Mouse (Mus musculus): ENCODE measurements at regions not wholly inside any gene's neighbourhood (a gene's known extent, or its start where the extent isn't known, plus 50 kb on each side); places are given as distances from the start of the nearest gene placed in this dataset.

GRCm38 (mm10) chr10:9312326-9312725 lies 362.7 kb downstream of the Samd5 start:
- Histone ChIP-seq H3K36me3 (ENCODE audit: control insufficient read depth, insufficient read depth, low read length) (no peaks in the 10 kb centered on the region), H3K9ac (ENCODE audit: low read depth, low read length) (no peak overlapping the region), H3K4me3 (no peak overlapping the region), H3K27ac (no peak overlapping the region), H3K4me1 (ENCODE audit: control insufficient read depth, insufficient read depth, low read length) (no peaks in the 10 kb centered on the region), H3K27me3 (ENCODE audit: control insufficient read depth, insufficient read depth, low read length) (no peaks in the 10 kb centered on the region), H3K79me2 (replicated peaks; ENCODE audit: control insufficient read depth, insufficient read depth, low read length) (no peaks in the 10 kb centered on the region)
- DNase-seq, result no peak
- intact Hi-C loops (cut with DNase I), result no loop called here
- WGBS, result 84% methylated on average over 6 of the region's 6 CpGs
- no peak for TF ChIP-seq EP300 (IDR thresholded peaks at IDR 0.05; ENCODE audit: insufficient read depth, low read depth, low read length)
- TF ChIP-seq CTCF (IDR thresholded peaks at IDR 0.05), result no peak
- TF ChIP-seq POLR2A (IDR thresholded peaks at IDR 0.05; ENCODE audit: insufficient read depth, low read depth, low read length), result no peak

GRCm38 (mm10) chr10:9310346-9310745 lies 364.7 kb downstream of the Samd5 start:
- Histone ChIP-seq H3K4me3 (no peak overlapping the region), H3K27me3 (ENCODE audit: control insufficient read depth, insufficient read depth, low read length) (no peaks in the 10 kb centered on the region), H3K4me1 (ENCODE audit: control insufficient read depth, insufficient read depth, low read length) (no peaks in the 10 kb centered on the region), H3K36me3 (ENCODE audit: control insufficient read depth, insufficient read depth, low read length) (no peaks in the 10 kb centered on the region), H3K9ac (ENCODE audit: low read depth, low read length) (no peak overlapping the region), H3K79me2 (replicated peaks; ENCODE audit: control insufficient read depth, insufficient read depth, low read length) (no peaks in the 10 kb centered on the region), H3K27ac (no peak overlapping the region)
- intact Hi-C loops (cut with DNase I), result no loop called here
- 52% methylated on average over 5 of the region's 5 CpGs for WGBS
- no peak for TF ChIP-seq EP300 (IDR thresholded peaks at IDR 0.05; ENCODE audit: insufficient read depth, low read depth, low read length)
- TF ChIP-seq POLR2A (IDR thresholded peaks at IDR 0.05; ENCODE audit: insufficient read depth, low read depth, low read length), result no peak
- TF ChIP-seq CTCF (IDR thresholded peaks at IDR 0.05), result no peak
- DNase-seq, result no peak

DNA sequence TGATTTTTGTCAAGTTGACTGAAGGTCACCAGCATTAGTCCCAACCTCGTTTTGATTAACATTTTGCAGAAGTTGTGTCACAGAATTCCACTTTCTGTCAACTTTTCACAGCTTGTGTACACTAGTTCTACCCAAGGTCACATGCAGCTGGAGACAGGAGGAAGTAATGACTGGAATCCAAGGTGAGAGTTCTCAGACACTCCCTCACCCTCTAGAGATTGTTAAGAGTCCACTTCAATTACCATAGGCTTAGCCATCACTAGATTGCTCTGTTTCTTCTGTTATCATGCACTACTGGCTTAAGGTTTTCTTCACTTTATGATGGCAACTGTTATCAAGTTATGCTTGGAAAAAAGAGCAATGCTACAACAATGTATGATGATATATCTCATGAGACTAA lies 379.0 kb downstream of the Samd5 start:
- no peak for DNase-seq
- no peak for TF ChIP-seq CTCF (IDR thresholded peaks at IDR 0.05)
- TF ChIP-seq POLR2A (IDR thresholded peaks at IDR 0.05; ENCODE audit: insufficient read depth, low read depth, low read length), result no peak
- TF ChIP-seq EP300 (IDR thresholded peaks at IDR 0.05; ENCODE audit: insufficient read depth, low read depth, low read length), result no peak
- Histone ChIP-seq H3K27ac (no peak overlapping the region), H3K9ac (ENCODE audit: low read depth, low read length) (no peak overlapping the region), H3K36me3 (ENCODE audit: control insufficient read depth, insufficient read depth, low read length) (no peaks in the 10 kb centered on the region), H3K4me3 (no peak overlapping the region), H3K4me1 (ENCODE audit: control insufficient read depth, insufficient read depth, low read length) (no peaks in the 10 kb centered on the region), H3K79me2 (replicated peaks; ENCODE audit: control insufficient read depth, insufficient read depth, low read length) (no peaks in the 10 kb centered on the region), H3K27me3 (ENCODE audit: control insufficient read depth, insufficient read depth, low read length) (no peaks in the 10 kb centered on the region)
- intact Hi-C loops (cut with DNase I), result no loop called here
- WGBS, result 26% methylated on average over 1 of the region's 1 CpGs

DNA sequence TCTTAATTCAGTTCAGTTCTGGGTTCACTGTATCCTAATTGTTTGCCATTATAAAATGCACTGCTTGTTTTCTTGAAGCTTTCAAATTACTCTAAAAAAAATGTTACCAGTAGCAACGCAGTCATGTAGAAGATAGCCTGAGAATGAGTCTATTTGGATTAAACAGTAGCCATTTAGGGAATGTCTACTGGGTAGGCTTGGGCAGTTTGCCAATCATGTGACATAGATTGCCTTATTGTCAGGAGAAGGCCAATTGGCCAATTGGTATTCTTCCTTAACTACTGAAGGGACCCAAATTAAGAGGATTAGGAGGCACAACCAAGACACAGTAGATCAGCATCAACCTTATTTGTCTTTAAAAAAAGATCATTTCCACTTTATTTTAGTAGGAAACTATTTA lies 379.7 kb downstream of the Samd5 start:
- intact Hi-C loops (cut with DNase I), result no loop called here
- H3K4me1 ChIP-seq (ENCODE audit: control insufficient read depth, insufficient read depth, low read length), result no peaks in the 10 kb centered on the region
- H3K36me3 ChIP-seq (ENCODE audit: control insufficient read depth, insufficient read depth, low read length), result no peaks in the 10 kb centered on the region
- no peaks in the 10 kb centered on the region for H3K27me3 ChIP-seq (ENCODE audit: control insufficient read depth, insufficient read depth, low read length)
- H3K79me2 ChIP-seq (replicated peaks; ENCODE audit: control insufficient read depth, insufficient read depth, low read length), result no peaks in the 10 kb centered on the region
- no peak for DNase-seq
- no peak overlapping the region for H3K4me3 ChIP-seq
- TF ChIP-seq EP300 (IDR thresholded peaks at IDR 0.05; ENCODE audit: insufficient read depth, low read depth, low read length) (no peak), POLR2A (IDR thresholded peaks at IDR 0.05; ENCODE audit: insufficient read depth, low read depth, low read length) (no peak), CTCF (IDR thresholded peaks at IDR 0.05) (no peak)
- no peak overlapping the region for H3K27ac ChIP-seq
- WGBS, result 65% methylated on average over 1 of the region's 1 CpGs
- H3K9ac ChIP-seq (ENCODE audit: low read depth, low read length), result no peak overlapping the region

DNA sequence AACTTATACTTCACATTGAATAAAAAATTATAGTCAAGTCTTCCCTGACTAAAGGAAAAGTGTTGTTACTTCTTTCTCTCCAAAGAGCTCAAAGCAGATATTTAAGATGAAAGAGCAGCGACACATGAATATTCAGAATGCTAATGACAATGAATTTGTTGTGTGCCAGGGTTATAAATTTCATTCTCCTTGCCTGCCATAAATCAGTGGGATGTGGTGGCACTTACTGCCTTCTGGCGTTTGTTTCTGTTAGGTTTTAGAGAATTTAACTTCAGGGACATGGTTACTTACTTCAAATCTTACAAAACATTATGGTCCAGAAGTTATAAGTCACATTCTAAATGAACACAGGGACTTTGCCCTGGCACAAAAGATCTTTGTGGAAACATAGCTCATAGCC lies 380.4 kb downstream of the Samd5 start:
- Histone ChIP-seq H3K9ac (ENCODE audit: low read depth, low read length) (no peak overlapping the region), H3K4me1 (ENCODE audit: control insufficient read depth, insufficient read depth, low read length) (no peaks in the 10 kb centered on the region), H3K36me3 (ENCODE audit: control insufficient read depth, insufficient read depth, low read length) (no peaks in the 10 kb centered on the region), H3K27me3 (ENCODE audit: control insufficient read depth, insufficient read depth, low read length) (no peaks in the 10 kb centered on the region), H3K79me2 (replicated peaks; ENCODE audit: control insufficient read depth, insufficient read depth, low read length) (no peaks in the 10 kb centered on the region), H3K27ac (no peak overlapping the region), H3K4me3 (no peak overlapping the region)
- 91% methylated on average over 2 of the region's 2 CpGs for WGBS
- no peak for DNase-seq
- intact Hi-C loops (cut with DNase I), result no loop called here
- no peak for TF ChIP-seq POLR2A (IDR thresholded peaks at IDR 0.05; ENCODE audit: insufficient read depth, low read depth, low read length)
- no peak for TF ChIP-seq EP300 (IDR thresholded peaks at IDR 0.05; ENCODE audit: insufficient read depth, low read depth, low read length)
- no peak for TF ChIP-seq CTCF (IDR thresholded peaks at IDR 0.05)

GRCm38 (mm10) chr10:9291456-9292146 lies 383.4 kb downstream of the Samd5 start:
- H3K27ac ChIP-seq, result no peak overlapping the region
- no peaks in the 10 kb centered on the region for H3K4me1 ChIP-seq (ENCODE audit: control insufficient read depth, insufficient read depth, low read length)
- no peak overlapping the region for H3K4me3 ChIP-seq
- no peaks in the 10 kb centered on the region for H3K27me3 ChIP-seq (ENCODE audit: control insufficient read depth, insufficient read depth, low read length)
- no peak overlapping the region for H3K9ac ChIP-seq (ENCODE audit: low read depth, low read length)
- WGBS, result 52% methylated on average over 6 of the region's 6 CpGs
- H3K79me2 ChIP-seq (replicated peaks; ENCODE audit: control insufficient read depth, insufficient read depth, low read length), result no peaks in the 10 kb centered on the region
- DNase-seq, result no peak
- H3K36me3 ChIP-seq (ENCODE audit: control insufficient read depth, insufficient read depth, low read length), result no peaks in the 10 kb centered on the region
- no peak for TF ChIP-seq CTCF (IDR thresholded peaks at IDR 0.05)
- TF ChIP-seq EP300 (IDR thresholded peaks at IDR 0.05; ENCODE audit: insufficient read depth, low read depth, low read length), result no peak
- TF ChIP-seq POLR2A (IDR thresholded peaks at IDR 0.05; ENCODE audit: insufficient read depth, low read depth, low read length), result no peak
- intact Hi-C loops (cut with DNase I), result no loop called here

All from heart, adult 2 months (tissue).